In genomic region chr13:29109064-29109856, GRCm38 (mm10) we compare ENCODE assay signal across 12 mouse cellular contexts.
DNase-seq lines count a peak whose midpoint lies in the region; ATAC-seq and TF ChIP-seq lines count a peak whose summit lies in the region.
"Had no signal": no experiment of that assay in that cellular context is flagged by ENCODE, and none has a peak within 500 bp of the region (broad histone marks: within the 10 kb centered on the region; RNA-seq: fewer than 3 reads in every experiment).

No protein-coding gene starts in this region.

- H3K27ac ChIP-seq in cerebellum, adult 2 months (ENCODE audit: insufficient read depth, low read length), result no peak overlapping the region
- H3K27ac ChIP-seq in kidney, embryonic 14.5 days (ENCODE audit: low read depth, low read length), result no peak overlapping the region
- no peak overlapping the region for H3K27ac ChIP-seq in kidney, embryonic 15.5 days
- no peak overlapping the region for H3K27ac ChIP-seq in hindbrain, embryonic 16.5 days (ENCODE audit: low read depth, low read length)
- H3K27ac ChIP-seq: liver, embryonic 14.5 days; stomach, embryonic 15.5 days had no signal

- TF ChIP-seq POLR2A in cerebellum, adult 2 months (IDR thresholded peaks at IDR 0.05; ENCODE audit: borderline replicate concordance, insufficient read depth, low read length), result no peak

- no peak for TF ChIP-seq CTCF in cerebellum, adult 2 months (IDR thresholded peaks at IDR 0.05; ENCODE audit: borderline replicate concordance, insufficient read depth, low read depth, low read length)

- intact Hi-C loops in left cerebral cortex, postnatal 36 days (cut with DNase I), result no loop called here

- H3K4me2 ChIP-seq in kidney, embryonic 14.5 days (replicated peaks; ENCODE audit: low read depth, low read length), result no peak overlapping the region
- no peak overlapping the region for H3K4me2 ChIP-seq in kidney, embryonic 15.5 days
- no peak overlapping the region for H3K4me2 ChIP-seq in hindbrain, embryonic 16.5 days (ENCODE audit: low read length)
- H3K4me2 ChIP-seq: stomach, embryonic 15.5 days had no signal

- DNase-seq in cerebellum, adult 2 months, result peak; percentile 13 to 14
- no peak for DNase-seq in cerebellum, adult 11-12 months
- peak; percentile 26 for DNase-seq in brain, adult 2 months (ENCODE audit: low read depth, low spot score)
- DNase-seq in left cerebral cortex, postnatal 36 days (ENCODE audit: low spot score in 2 of 2), result no peak
- no peak for DNase-seq in adrenal gland, adult 8-10 months
- DNase-seq: B cell, adult 2 months; right cerebral cortex, postnatal 25 days had no signal

- H3K9ac ChIP-seq in kidney, embryonic 14.5 days (ENCODE audit: low read depth, low read length), result no peak overlapping the region
- no peak overlapping the region for H3K9ac ChIP-seq in kidney, embryonic 15.5 days
- no peak overlapping the region for H3K9ac ChIP-seq in hindbrain, embryonic 16.5 days (ENCODE audit: low read depth, low read length)
- H3K9ac ChIP-seq: liver, embryonic 14.5 days; stomach, embryonic 15.5 days had no signal

- H3K27me3 ChIP-seq in cerebellum, adult 2 months (ENCODE audit: control insufficient read depth, insufficient read depth, low read length), result no peaks in the 10 kb centered on the region
- no peaks in the 10 kb centered on the region for H3K27me3 ChIP-seq in kidney, embryonic 14.5 days (ENCODE audit: control insufficient read depth, insufficient read depth, low read length)
- no peaks in the 10 kb centered on the region for H3K27me3 ChIP-seq in kidney, embryonic 15.5 days
- H3K27me3 ChIP-seq in hindbrain, embryonic 16.5 days (replicated peaks; ENCODE audit: control insufficient read depth, insufficient read depth, low read length), result no peaks in the 10 kb centered on the region
- H3K27me3 ChIP-seq: stomach, embryonic 15.5 days had no signal

- H3K36me3 ChIP-seq in kidney, embryonic 14.5 days (ENCODE audit: control insufficient read depth, insufficient read depth, low read length), result no peaks in the 10 kb centered on the region
- H3K36me3 ChIP-seq in kidney, embryonic 15.5 days, result no peaks in the 10 kb centered on the region
- H3K36me3 ChIP-seq in hindbrain, embryonic 16.5 days (ENCODE audit: control insufficient read depth, insufficient read depth, low read length), result no peaks in the 10 kb centered on the region
- H3K36me3 ChIP-seq: stomach, embryonic 15.5 days had no signal

- no peaks in the 10 kb centered on the region for H3K9me3 ChIP-seq in kidney, embryonic 14.5 days (ENCODE audit: control insufficient read depth, low read length)
- no peaks in the 10 kb centered on the region for H3K9me3 ChIP-seq in kidney, embryonic 15.5 days (replicated peaks)
- H3K9me3 ChIP-seq in hindbrain, embryonic 16.5 days (ENCODE audit: control insufficient read depth, low read length), result no peaks in the 10 kb centered on the region; the same call in 1 of the 2 replicates
- H3K9me3 ChIP-seq: stomach, embryonic 15.5 days had no signal

- no peak overlapping the region for H3K4me3 ChIP-seq in cerebellum, adult 2 months (replicated peaks; ENCODE audit: insufficient read depth, low read depth, low read length)
- no peak overlapping the region for H3K4me3 ChIP-seq in kidney, embryonic 14.5 days (ENCODE audit: low read length)
- no peak overlapping the region for H3K4me3 ChIP-seq in kidney, embryonic 15.5 days (replicated peaks)
- H3K4me3 ChIP-seq in hindbrain, embryonic 16.5 days (ENCODE audit: low read length), result no peak overlapping the region
- H3K4me3 ChIP-seq: stomach, embryonic 15.5 days had no signal

- 29% methylated on average over 18 of the region's 18 CpGs for WGBS in cerebellum, adult 2 months
- 84% methylated on average over 18 of the region's 18 CpGs for WGBS in kidney, embryonic 14.5 days
- WGBS in kidney, embryonic 15.5 days, result 76% methylated on average over 18 of the region's 18 CpGs
- WGBS in hindbrain, embryonic 16.5 days, result 63% methylated on average over 18 of the region's 18 CpGs

- H3K4me1 ChIP-seq in cerebellum, adult 2 months (ENCODE audit: control insufficient read depth, insufficient read depth, low read length), result no peaks in the 10 kb centered on the region; the same call in 1 of the 2 replicates
- no peaks in the 10 kb centered on the region for H3K4me1 ChIP-seq in kidney, embryonic 14.5 days (ENCODE audit: control insufficient read depth, insufficient read depth, low read length)
- H3K4me1 ChIP-seq in kidney, embryonic 15.5 days, result no peaks in the 10 kb centered on the region
- no peaks in the 10 kb centered on the region for H3K4me1 ChIP-seq in hindbrain, embryonic 16.5 days (ENCODE audit: control insufficient read depth, insufficient read depth, low read depth, low read length)
- H3K4me1 ChIP-seq: stomach, embryonic 15.5 days had no signal

- ATAC-seq in kidney, embryonic 14.5 days (ENCODE audit: low FRiP score, low TSS enrichment), result peak; percentile 35; the same call in 1 of the 2 replicates
- no peak for ATAC-seq in kidney, embryonic 15.5 days (replicated peaks; ENCODE audit: low FRiP score)
- ATAC-seq in hindbrain, embryonic 16.5 days, result peak; percentile 50; the same call in 1 of the 2 replicates

Comparison
In these comparisons a context has a peak if more than half of its experiments do, and no peak if none do; other contexts are left out.
1. DNase-seq: peak in cerebellum, adult 2 months (2 of 2) and brain, adult 2 months (single experiment); none in cerebellum, adult 11-12 months (single experiment), left cerebral cortex, postnatal 36 days (0 of 2) and adrenal gland, adult 8-10 months (single experiment).